Mouse (Mus musculus): Measurements from ENCODE around the gene Dhx40. TPM values are rescaled to one million over a fixed set of nuclear protein-coding genes. Genes with fewer than 3 reads are reported as not detected.

The Dhx40 gene
- 4.6 and 5.4 TPM in 2 replicates for polyA plus RNA-seq (2012; rRNA removed)

DNA sequence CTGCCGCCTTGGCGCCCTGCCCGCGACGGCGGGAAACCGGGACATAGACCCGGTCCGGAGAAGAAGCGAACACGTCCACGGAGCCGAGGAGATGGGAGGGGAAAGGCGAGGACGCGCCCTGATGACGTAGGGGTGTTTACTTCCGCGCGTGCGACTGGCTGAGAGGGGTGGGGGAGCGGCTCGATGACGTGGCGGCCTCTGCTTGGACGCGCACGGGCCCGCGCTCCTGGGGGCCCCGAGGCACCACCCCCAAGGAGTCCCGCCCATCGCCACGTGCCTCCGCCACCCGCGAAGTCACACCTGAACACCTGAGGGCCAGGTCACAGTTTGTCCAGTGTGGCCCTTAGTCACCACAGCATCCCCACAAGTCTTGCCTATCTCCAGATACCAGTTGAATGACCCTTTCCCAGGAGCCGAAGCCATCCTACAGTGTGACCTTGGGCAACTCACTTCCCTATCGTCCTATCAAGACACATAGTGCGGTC is at the start of gene Dhx40:
Dhx40 (minus strand) TSS at position 242 of the 485 bp plus-strand sequence.
- Histone ChIP-seq H3K4me3 (ENCODE audit: control insufficient read depth, insufficient read depth, low read length) (peak within 1 kb of the TSS; percentile 91), H3K36me3 (ENCODE audit: control insufficient read depth, insufficient read depth, low read length) (peaks cover 16% of the 10 kb centered on the region), H3K27me3 (ENCODE audit: control insufficient read depth, insufficient read depth, low read length) (no peaks in the 10 kb centered on the region), H3K27ac (ENCODE audit: control insufficient read depth, insufficient read depth, low read length) (peak within 1 kb of the TSS; percentile 3; the same call in 1 of the 2 replicates), H3K4me1 (replicated peaks; ENCODE audit: control insufficient read depth, insufficient read depth, low read length) (peaks cover 3% of the 10 kb centered on the region)
- TF ChIP-seq CTCF (IDR thresholded peaks at IDR 0.05; ENCODE audit: borderline replicate concordance, control insufficient read depth, extremely low read depth, insufficient read depth, low read length, poor library complexity) (no peak), POLR2A (IDR thresholded peaks at IDR 0.05; ENCODE audit: control insufficient read depth, extremely low read depth, insufficient read depth, low read length, poor library complexity) (0 out of 2 replicates have a peak, but pooled peaks have one; percentile 26)
- 8% methylated on average over 40 of the region's 40 CpGs for WGBS
- DNase-seq: peak; percentile 86

DNA sequence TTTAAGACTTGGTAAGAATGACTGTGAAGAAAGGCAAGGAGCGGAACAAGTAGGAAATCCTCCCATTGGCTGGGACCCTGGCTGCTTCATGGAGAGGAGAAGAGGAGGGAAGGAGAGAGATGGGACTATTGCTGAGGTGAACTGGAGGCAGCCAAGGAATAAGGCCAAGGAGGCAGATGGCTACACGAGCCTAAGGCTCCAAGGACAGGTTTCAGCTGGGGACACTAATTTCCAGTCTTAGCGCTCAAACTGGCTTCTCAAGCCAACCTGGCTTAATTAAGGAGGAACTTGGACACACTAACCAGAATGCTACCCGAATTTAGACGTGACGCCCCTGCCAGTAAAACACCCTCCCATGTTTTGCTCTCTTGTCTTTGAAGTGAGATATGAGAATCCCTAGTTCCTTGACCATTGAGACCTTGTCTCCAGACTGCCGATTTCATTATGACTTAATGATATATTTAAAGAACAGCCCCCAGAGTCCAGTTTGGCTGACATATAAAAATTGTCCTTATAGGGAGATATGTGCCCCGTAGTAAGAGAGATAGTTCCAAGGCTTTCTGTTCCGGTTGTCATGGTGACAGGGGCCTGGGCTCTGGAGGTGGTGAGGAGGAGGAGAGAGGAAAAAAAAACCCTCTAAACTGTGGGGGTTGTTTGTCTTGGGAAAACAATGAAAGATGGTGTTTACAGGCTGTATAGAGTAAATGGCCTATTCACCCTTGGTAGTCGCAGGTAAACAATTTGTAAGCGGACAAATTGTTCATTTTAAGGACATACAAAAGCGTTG is 48.3 kb upstream of the Dhx40 start:
- Histone ChIP-seq H3K4me1 (replicated peaks; ENCODE audit: control insufficient read depth, insufficient read depth, low read length) (peaks cover 6% of the 10 kb centered on the region), H3K27me3 (ENCODE audit: control insufficient read depth, insufficient read depth, low read length) (no peaks in the 10 kb centered on the region), H3K4me3 (ENCODE audit: control insufficient read depth, insufficient read depth, low read length) (no peak overlapping the region), H3K36me3 (ENCODE audit: control insufficient read depth, insufficient read depth, low read length) (no peaks in the 10 kb centered on the region), H3K27ac (ENCODE audit: control insufficient read depth, insufficient read depth, low read length) (no peak overlapping the region)
- no peak for DNase-seq
- TF ChIP-seq CTCF (IDR thresholded peaks at IDR 0.05; ENCODE audit: borderline replicate concordance, control insufficient read depth, extremely low read depth, insufficient read depth, low read length, poor library complexity) (no peak), POLR2A (IDR thresholded peaks at IDR 0.05; ENCODE audit: control insufficient read depth, extremely low read depth, insufficient read depth, low read length, poor library complexity) (no peak)
- WGBS: 95% methylated on average over 12 of the region's 12 CpGs

DNA sequence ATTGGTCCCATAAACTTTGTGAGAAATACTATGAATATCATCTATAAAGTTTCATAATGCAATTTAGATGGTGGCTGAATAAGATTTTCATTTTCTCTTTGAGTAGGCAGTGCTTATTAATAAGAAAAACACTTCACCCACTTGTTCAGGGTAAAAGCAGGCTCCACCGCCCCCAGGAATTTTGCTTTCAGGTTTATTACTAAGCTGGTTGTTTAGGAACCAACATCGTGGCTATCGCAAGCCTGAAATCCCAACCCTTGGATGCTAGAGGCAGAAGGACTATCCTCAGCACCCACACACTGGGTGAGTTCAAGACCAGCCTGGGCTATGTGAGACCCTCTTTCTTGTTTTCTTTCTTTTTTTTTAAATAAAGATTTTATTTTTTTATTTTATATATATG is 45.5 kb upstream of the Dhx40 start:
- Histone ChIP-seq H3K27ac (ENCODE audit: control insufficient read depth, insufficient read depth, low read length) (no peak overlapping the region), H3K27me3 (ENCODE audit: control insufficient read depth, insufficient read depth, low read length) (no peaks in the 10 kb centered on the region), H3K4me1 (replicated peaks; ENCODE audit: control insufficient read depth, insufficient read depth, low read length) (peaks cover 9% of the 10 kb centered on the region), H3K4me3 (ENCODE audit: control insufficient read depth, insufficient read depth, low read length) (no peak overlapping the region), H3K36me3 (ENCODE audit: control insufficient read depth, insufficient read depth, low read length) (no peaks in the 10 kb centered on the region)
- DNase-seq: no peak
- WGBS: 89% methylated on average over 3 of the region's 3 CpGs
- TF ChIP-seq POLR2A (IDR thresholded peaks at IDR 0.05; ENCODE audit: control insufficient read depth, extremely low read depth, insufficient read depth, low read length, poor library complexity): no peak
- no peak for TF ChIP-seq CTCF (IDR thresholded peaks at IDR 0.05; ENCODE audit: borderline replicate concordance, control insufficient read depth, extremely low read depth, insufficient read depth, low read length, poor library complexity)

DNA sequence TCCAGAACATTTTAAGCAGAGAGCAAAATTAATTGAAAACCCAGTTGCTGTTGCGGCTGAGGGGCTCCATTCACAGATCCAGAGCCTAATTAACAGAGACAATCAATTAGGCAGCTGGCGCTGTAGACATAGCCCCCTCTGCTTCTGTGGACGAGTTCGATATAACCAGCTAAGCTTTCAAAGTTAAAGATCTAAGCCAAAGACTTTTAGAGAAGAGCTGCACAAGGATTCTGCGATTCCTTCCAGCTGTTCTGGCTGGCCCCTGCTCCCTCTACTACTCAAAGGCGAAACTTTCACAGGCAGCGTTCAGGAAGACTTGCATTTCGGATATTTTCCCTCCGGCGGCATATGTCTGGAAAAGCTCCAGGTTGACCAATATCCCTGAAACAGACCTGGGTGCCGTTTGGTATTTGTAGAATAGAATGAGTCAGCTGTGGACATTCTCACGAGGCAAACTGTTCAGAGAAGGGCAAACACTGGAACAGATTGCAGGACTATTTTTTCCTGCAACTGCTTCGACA is 45.0 kb upstream of the Dhx40 start:
- Histone ChIP-seq H3K4me1 (replicated peaks; ENCODE audit: control insufficient read depth, insufficient read depth, low read length) (peaks cover 9% of the 10 kb centered on the region), H3K27me3 (ENCODE audit: control insufficient read depth, insufficient read depth, low read length) (no peaks in the 10 kb centered on the region), H3K27ac (ENCODE audit: control insufficient read depth, insufficient read depth, low read length) (no peak overlapping the region), H3K4me3 (ENCODE audit: control insufficient read depth, insufficient read depth, low read length) (no peak overlapping the region), H3K36me3 (ENCODE audit: control insufficient read depth, insufficient read depth, low read length) (no peaks in the 10 kb centered on the region)
- no peak for DNase-seq
- no peak for TF ChIP-seq POLR2A (IDR thresholded peaks at IDR 0.05; ENCODE audit: control insufficient read depth, extremely low read depth, insufficient read depth, low read length, poor library complexity)
- no peak for TF ChIP-seq CTCF (IDR thresholded peaks at IDR 0.05; ENCODE audit: borderline replicate concordance, control insufficient read depth, extremely low read depth, insufficient read depth, low read length, poor library complexity)
- 89% methylated on average over 13 of the region's 13 CpGs for WGBS

DNA sequence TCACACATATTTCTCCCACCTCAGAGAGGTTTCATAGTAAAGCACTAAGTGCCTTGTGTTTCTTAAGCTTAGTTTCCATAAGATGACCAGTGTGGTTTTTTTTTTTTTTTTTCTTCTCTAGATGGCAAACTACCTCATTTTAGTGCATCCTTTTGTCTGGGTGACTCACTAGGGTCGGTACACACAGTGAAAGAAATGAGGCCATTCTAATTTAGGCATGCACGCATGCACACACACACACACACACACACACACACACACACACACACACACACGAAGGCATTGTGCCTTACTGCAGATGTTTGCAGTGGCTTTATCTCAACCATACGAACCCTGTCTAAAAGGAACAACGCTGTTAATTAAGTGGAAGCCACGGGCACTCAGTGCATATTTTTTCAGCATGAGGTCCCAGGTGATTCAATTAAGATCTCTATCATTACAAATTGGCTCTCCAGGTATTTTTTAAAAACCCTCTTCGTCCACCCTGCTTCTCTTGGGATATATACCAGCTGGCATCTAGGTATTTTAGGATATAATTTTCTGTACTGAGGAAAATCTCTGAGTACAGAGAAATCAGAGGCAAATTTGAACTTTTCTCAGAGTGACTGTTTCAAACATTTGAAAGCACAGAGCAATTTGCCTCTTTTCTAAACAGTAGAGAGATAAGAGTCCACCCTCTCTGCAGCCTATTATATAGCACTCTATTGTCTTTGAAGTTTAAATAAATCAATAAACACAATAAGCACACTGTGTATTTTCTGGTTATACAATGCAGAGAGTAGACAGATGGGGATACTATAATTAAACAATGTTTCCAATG is 44.4 kb upstream of the Dhx40 start:
- 33% methylated on average over 7 of the region's 7 CpGs for WGBS
- Histone ChIP-seq H3K4me3 (ENCODE audit: control insufficient read depth, insufficient read depth, low read length) (no peak overlapping the region), H3K27ac (ENCODE audit: control insufficient read depth, insufficient read depth, low read length) (0 out of 2 replicates have a peak overlapping the region, but pooled peaks have one; percentile 80), H3K4me1 (replicated peaks; ENCODE audit: control insufficient read depth, insufficient read depth, low read length) (peaks cover 9% of the 10 kb centered on the region), H3K36me3 (ENCODE audit: control insufficient read depth, insufficient read depth, low read length) (no peaks in the 10 kb centered on the region), H3K27me3 (ENCODE audit: control insufficient read depth, insufficient read depth, low read length) (no peaks in the 10 kb centered on the region)
- DNase-seq: no peak
- TF ChIP-seq CTCF (IDR thresholded peaks at IDR 0.05; ENCODE audit: borderline replicate concordance, control insufficient read depth, extremely low read depth, insufficient read depth, low read length, poor library complexity): no peak
- no peak for TF ChIP-seq POLR2A (IDR thresholded peaks at IDR 0.05; ENCODE audit: control insufficient read depth, extremely low read depth, insufficient read depth, low read length, poor library complexity)

DNA sequence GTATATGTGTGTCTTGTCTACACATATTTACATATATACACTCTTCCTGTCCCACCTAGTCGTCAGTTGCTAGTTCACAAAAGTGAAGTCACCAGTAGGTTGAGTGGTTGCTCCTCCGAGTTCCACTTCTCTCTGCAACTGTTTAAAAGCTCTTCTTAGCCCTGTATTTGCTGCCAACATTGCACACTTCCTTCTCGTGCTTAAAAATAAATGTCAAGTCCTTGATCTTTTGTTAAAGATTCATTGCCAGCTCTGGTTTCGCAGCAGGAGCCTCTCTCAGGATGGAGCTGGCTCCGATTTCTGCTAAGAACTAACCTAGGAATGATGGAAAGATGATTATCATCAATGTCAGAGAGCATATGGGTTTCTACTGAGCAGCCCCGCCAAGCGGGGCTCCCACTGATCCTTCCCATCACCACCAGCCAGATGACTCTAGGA is 43.7 kb upstream of the Dhx40 start:
- peak overlapping the region; percentile 80 for H3K27ac ChIP-seq (ENCODE audit: control insufficient read depth, insufficient read depth, low read length)

More for the DNA sequence above, 43.7 kb upstream of the Dhx40 start:
- H3K4me1 ChIP-seq (replicated peaks; ENCODE audit: control insufficient read depth, insufficient read depth, low read length): peaks cover 9% of the 10 kb centered on the region
- H3K27me3 ChIP-seq (ENCODE audit: control insufficient read depth, insufficient read depth, low read length): no peaks in the 10 kb centered on the region
- 37% methylated on average over 7 of the region's 7 CpGs for WGBS
- TF ChIP-seq POLR2A (IDR thresholded peaks at IDR 0.05; ENCODE audit: control insufficient read depth, extremely low read depth, insufficient read depth, low read length, poor library complexity): no peak
- DNase-seq: no peak
- no peak overlapping the region for H3K4me3 ChIP-seq (ENCODE audit: control insufficient read depth, insufficient read depth, low read length)
- no peaks in the 10 kb centered on the region for H3K36me3 ChIP-seq (ENCODE audit: control insufficient read depth, insufficient read depth, low read length)

All from thymus, adult 2 months (tissue).